ENCODE assay signal across 26 mouse cellular contexts in the genomic region with DNA sequence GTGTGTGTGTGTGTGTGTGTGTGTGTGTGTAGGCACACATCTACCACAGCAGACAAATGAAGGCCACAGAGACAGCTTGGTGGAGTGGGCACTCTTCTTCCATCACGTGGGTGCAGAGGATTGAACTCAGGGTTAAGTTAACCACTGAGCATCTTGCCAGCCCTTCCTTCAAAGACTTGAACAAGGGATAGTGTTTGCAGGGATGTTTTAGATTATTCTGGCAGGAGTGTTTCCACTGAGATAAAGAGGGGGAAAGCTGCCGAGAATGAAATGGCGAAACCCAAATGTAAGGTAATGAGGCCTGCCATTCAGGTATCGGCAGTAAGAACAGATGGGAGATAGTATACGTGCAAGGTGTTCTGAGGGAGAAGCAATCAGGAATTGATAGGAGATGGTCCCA. TPM values are rescaled to one million over a fixed set of nuclear protein-coding genes. Genes with fewer than 3 reads are reported as not detected.
DNase-seq lines count a peak whose midpoint lies in the region; ATAC-seq and TF ChIP-seq lines count a peak whose summit lies in the region.
"Had no signal": no experiment of that assay in that cellular context is flagged by ENCODE, and none has a peak within 500 bp of the region (broad histone marks: within the 10 kb centered on the region; RNA-seq: fewer than 3 reads in every experiment).

No protein-coding gene starts in this region.

- H3K36me3 ChIP-seq in MEL (ENCODE audit: control insufficient read depth in 1 of 2, insufficient read depth in 2 of 2, low read length in 2 of 2) = peaks cover 6 to 55% of the 10 kb centered on the region in 2 experiments
- peaks cover 7% of the 10 kb centered on the region; the same call in 1 of the 2 replicates for H3K36me3 ChIP-seq in liver, postnatal 0 days (replicated peaks; ENCODE audit: insufficient read depth, low read length)
- H3K36me3 ChIP-seq: intestine, embryonic 15.5 days had no signal

- H3K79me2 ChIP-seq in MEL (ENCODE audit: control insufficient read depth, insufficient read depth, low read length, poor library complexity) = peaks cover 56% of the 10 kb centered on the region

- peak overlapping the region; percentile 79 to 92 for H3K4me3 ChIP-seq in MEL (ENCODE audit: control insufficient read depth in 1 of 2, insufficient read depth in 1 of 2, low read depth in 2 of 2, low read length in 2 of 2)
- H3K4me3 ChIP-seq in liver, postnatal 0 days (ENCODE audit: low read depth, low read length) = no peak overlapping the region
- H3K4me3 ChIP-seq: embryonic facial prominence, embryonic 10.5 days; forebrain, embryonic 12.5 days; heart, embryonic 15.5 days; intestine, embryonic 15.5 days; layer of hippocampus, adult 2 months; midbrain, embryonic 13.5 days had no signal

- no peak for ATAC-seq in liver, postnatal 0 days
- ATAC-seq in cerebellum, adult (ENCODE audit: insufficient number of reproducible peaks, low FRiP score, low TSS enrichment) = no peak
- ATAC-seq: activated CD4-positive, CD25-positive, alpha-beta regulatory T cell, adult 4 months; CD4-positive, CD25-positive, alpha-beta regulatory T cell, adult 4 months; intestine, embryonic 15.5 days; midbrain, embryonic 13.5 days had no signal

- H3K27ac ChIP-seq in MEL (ENCODE audit: control insufficient read depth, low read depth, low read length) = peak overlapping the region; percentile 100
- H3K27ac ChIP-seq in liver, postnatal 0 days (ENCODE audit: low read depth) = peak overlapping the region; percentile 73
- H3K27ac ChIP-seq: embryonic facial prominence, embryonic 10.5 days; forebrain, embryonic 12.5 days; heart, embryonic 15.5 days; hindbrain, embryonic 14.5 days; intestine, embryonic 15.5 days; layer of hippocampus, adult 2 months; macrophage; midbrain, embryonic 13.5 days had no signal

- peak overlapping the region; percentile 79 for H3K4me2 ChIP-seq in liver, postnatal 0 days (ENCODE audit: low read depth, low read length)
- H3K4me2 ChIP-seq: heart, embryonic 15.5 days; hindbrain, embryonic 14.5 days; intestine, embryonic 15.5 days had no signal

- WGBS in liver, postnatal 0 days (ENCODE audit: insufficient replicate concordance) = 46% methylated on average over 5 of the region's 5 CpGs

- no peak for TF ChIP-seq CTCF in MEL (IDR thresholded peaks at IDR 0.05 in 2 of 3, conservative IDR thresholded peaks at IDR 0.05 in 1 of 3; ENCODE audit: control insufficient read depth in 1 of 3, insufficient read depth in 1 of 3, low read depth in 2 of 3, low read length in 3 of 3, poor library complexity in 1 of 3, severe bottlenecking in 1 of 3)
- TF ChIP-seq CTCF in liver, postnatal 0 days (IDR thresholded peaks at IDR 0.05; ENCODE audit: low read depth) = no peak

- peak; percentile 9 to 53; a peak in 1 of 4 replicates for TF ChIP-seq EP300 in MEL (IDR thresholded peaks at IDR 0.05; ENCODE audit: low read depth in 1 of 2, low read length in 2 of 2)
- TF ChIP-seq EP300 in liver, postnatal 0 days (IDR thresholded peaks at IDR 0.05; ENCODE audit: low read depth) = 0 out of 2 replicates have a peak, but pooled peaks have one; percentile 48

- H3K9ac ChIP-seq in MEL (ENCODE audit: control insufficient read depth, low read depth, low read length, poor library complexity, severe bottlenecking) = peak overlapping the region; percentile 96
- no peak overlapping the region for H3K9ac ChIP-seq in liver, postnatal 0 days (replicated peaks)
- H3K9ac ChIP-seq: forebrain, embryonic 12.5 days; heart, embryonic 15.5 days; hindbrain, embryonic 14.5 days; intestine, embryonic 15.5 days; midbrain, embryonic 13.5 days had no signal

- peaks cover 17 to 37% of the 10 kb centered on the region in 2 experiments for H3K4me1 ChIP-seq in MEL (ENCODE audit: control insufficient read depth in 1 of 2, insufficient read depth in 2 of 2, low read length in 2 of 2)
- peaks cover 36% of the 10 kb centered on the region for H3K4me1 ChIP-seq in liver, postnatal 0 days (ENCODE audit: insufficient read depth)

- peak; percentile 36 for DNase-seq in heart, adult 11 months
- DNase-seq in heart, adult 8-10 months (ENCODE audit: low spot score) = no peak
- DNase-seq in MEL (ENCODE audit: low read depth, low spot score) = peak; percentile 73
- DNase-seq in induced T-regulatory cell, adult 2 months (ENCODE audit: low read depth) = peak; percentile 21
- no peak for DNase-seq in liver, postnatal 0 days
- DNase-seq in thymus, postnatal 0 days (ENCODE audit: low spot score) = no peak
- DNase-seq in urinary bladder, postnatal 14 days (ENCODE audit: low spot score) = no peak
- DNase-seq: adrenal gland, postnatal 10 days; cerebellum, adult 11-12 months; cerebellum, postnatal 10 days; gastrocnemius, postnatal 25 days; heart, postnatal 36 days; kidney, adult 9 months; kidney, postnatal 14 days; thymus, postnatal 25 days had no signal

- no peaks in the 10 kb centered on the region for H3K9me3 ChIP-seq in MEL (replicated peaks; ENCODE audit: insufficient read depth, low read length)
- H3K9me3 ChIP-seq in liver, postnatal 0 days (ENCODE audit: low read length) = no peaks in the 10 kb centered on the region
- H3K9me3 ChIP-seq: embryonic facial prominence, embryonic 10.5 days; forebrain, embryonic 12.5 days; heart, embryonic 15.5 days; intestine, embryonic 15.5 days; midbrain, embryonic 13.5 days had no signal

- H3K27me3 ChIP-seq in MEL (ENCODE audit: control insufficient read depth in 1 of 2, insufficient read depth in 2 of 2, low read length in 2 of 2) = no peaks in the 10 kb centered on the region
- no peaks in the 10 kb centered on the region for H3K27me3 ChIP-seq in liver, postnatal 0 days (ENCODE audit: insufficient read depth, low read length)
- H3K27me3 ChIP-seq: forebrain, embryonic 12.5 days; heart, embryonic 15.5 days; intestine, embryonic 15.5 days; midbrain, embryonic 13.5 days had no signal

- no peak for TF ChIP-seq POLR2A in MEL (IDR thresholded peaks at IDR 0.05; ENCODE audit: control insufficient read depth in 1 of 2, insufficient read depth in 1 of 2, low read depth in 1 of 2, low read length in 2 of 2, poor library complexity in 1 of 2)

- no peak for TF ChIP-seq RAD21 in MEL (IDR thresholded peaks at IDR 0.05; ENCODE audit: low read depth, low read length)

TF ChIP-seq in MEL, 35 proteins besides CTCF, POLR2A, EP300 and RAD21:
- peak; percentile 57; the same call in 1 of the 2 replicates for TF ChIP-seq TCF12 (IDR thresholded peaks at IDR 0.05; ENCODE audit: low read depth, low read length)
- peak; percentile 81 for TF ChIP-seq USF1 (IDR thresholded peaks at IDR 0.05; ENCODE audit: low read depth, low read length)
- TF ChIP-seq ZMIZ1 (IDR thresholded peaks at IDR 0.05; ENCODE audit: low read depth, low read length) = no peak
- TF ChIP-seq MYC (IDR thresholded peaks at IDR 0.05; ENCODE audit: low read depth, low read length) = no peak
- no peak; the same call in 1 of the 2 replicates for TF ChIP-seq SIN3A (IDR thresholded peaks at IDR 0.05; ENCODE audit: low read length)
- no peak for TF ChIP-seq POLR2AphosphoS2 (IDR thresholded peaks at IDR 0.05; ENCODE audit: low read length)
- no peak for TF ChIP-seq KAT2A (conservative IDR thresholded peaks at IDR 0.05; ENCODE audit: low read depth, low read length)
- no peak for TF ChIP-seq HCFC1 (IDR thresholded peaks at IDR 0.05; ENCODE audit: low read depth, low read length)
- TF ChIP-seq TAL1 (IDR thresholded peaks at IDR 0.05; ENCODE audit: low read length) = peak; percentile 66
- peak; percentile 53 for TF ChIP-seq GATA1 (IDR thresholded peaks at IDR 0.05; ENCODE audit: low read depth, low read length)
- no peak for TF ChIP-seq ZNF384 (IDR thresholded peaks at IDR 0.05; ENCODE audit: low read depth, low read length)
- TF ChIP-seq MEF2A (IDR thresholded peaks at IDR 0.05; ENCODE audit: extremely low read depth, insufficient replicate concordance, low read depth, low read length, poor library complexity, severe bottlenecking) = no peak
- TF ChIP-seq MAFK (IDR thresholded peaks at IDR 0.05; ENCODE audit: borderline replicate concordance, low read depth, low read length) = no peak
- peak; percentile 38 for TF ChIP-seq RCOR1 (IDR thresholded peaks at IDR 0.05; ENCODE audit: low read depth, low read length)
- TF ChIP-seq ZC3H11A (IDR thresholded peaks at IDR 0.05; ENCODE audit: low read depth, low read length) = no peak
- TF ChIP-seq ETS1 (IDR thresholded peaks at IDR 0.05; ENCODE audit: low read depth, low read length) = no peak
- TF ChIP-seq JUND (IDR thresholded peaks at IDR 0.05; ENCODE audit: low read depth, low read length) = no peak

RNA-seq across cellular contexts. Expression of gene Cpsf2, which starts 2.4 kb away (rescaled TPM):
- 10 to 100 TPM; 10.9 to 13.2 (median 12.1) TPM for total RNA-seq in heart, adult 8-10 months (2022)
- total RNA-seq in MEL (2012; rRNA removed) = 56.9 and 62.9 TPM in 2 replicates
- 100 to 1,000 TPM in 1 of 2 experiments, 10 to 100 TPM in 1; 52.1 to 109 TPM for polyA plus RNA-seq in MEL (2012; ENCODE audit: insufficient read depth in 1 of 2, insufficient read length in 2 of 2, low read depth in 1 of 2, low replicate concordance in 2 of 2, missing spikeins in 1 of 2)
- 11.4 and 12.0 TPM in 2 replicates for polyA plus RNA-seq in liver, postnatal 0 days (2015; fragmentation: Nextera tagmentation; extraction: Ambion mirVana)
- 27.6 and 28.5 TPM in 2 replicates for polyA plus RNA-seq in thymus, postnatal 0 days (2015; fragmentation: Nextera tagmentation; extraction: Ambion mirVana)

RNA-seq across cellular contexts. Expression of gene Atxn3, which starts 20.1 kb away (rescaled TPM):
- 1 to 10 TPM; 6.8 to 9.8 (median 9.2) TPM for total RNA-seq in heart, adult 8-10 months (2022)
- 21.8 and 22.1 TPM in 2 replicates for total RNA-seq in MEL (2012; rRNA removed)
- 100 to 1,000 TPM in 1 of 2 experiments, 10 to 100 TPM in 1; 27.8 to 400 TPM for polyA plus RNA-seq in MEL (2012; ENCODE audit: insufficient read depth in 1 of 2, insufficient read length in 2 of 2, low read depth in 1 of 2, low replicate concordance in 2 of 2, missing spikeins in 1 of 2)
- polyA plus RNA-seq in liver, postnatal 0 days (2015; fragmentation: Nextera tagmentation; extraction: Ambion mirVana) = 7.4 and 7.6 TPM in 2 replicates
- 18.5 and 19.9 TPM in 2 replicates for polyA plus RNA-seq in thymus, postnatal 0 days (2015; fragmentation: Nextera tagmentation; extraction: Ambion mirVana)

Comparison
In these comparisons a context has a peak if more than half of its experiments do, and no peak if none do; other contexts are left out.
1. DNase-seq: peak in heart, adult 11 months (single experiment), MEL (single experiment) and induced T-regulatory cell, adult 2 months (single experiment); none in heart, adult 8-10 months (single experiment), liver, postnatal 0 days (single experiment), thymus, postnatal 0 days (single experiment) and urinary bladder, postnatal 14 days (single experiment).